Mouse (Mus musculus): ENCODE results near the gene Kpnb1.
A peak's percentile ranks its signal among the peaks of the same experiment; 100 is the strongest.

Kpnb1 gene

DNA sequence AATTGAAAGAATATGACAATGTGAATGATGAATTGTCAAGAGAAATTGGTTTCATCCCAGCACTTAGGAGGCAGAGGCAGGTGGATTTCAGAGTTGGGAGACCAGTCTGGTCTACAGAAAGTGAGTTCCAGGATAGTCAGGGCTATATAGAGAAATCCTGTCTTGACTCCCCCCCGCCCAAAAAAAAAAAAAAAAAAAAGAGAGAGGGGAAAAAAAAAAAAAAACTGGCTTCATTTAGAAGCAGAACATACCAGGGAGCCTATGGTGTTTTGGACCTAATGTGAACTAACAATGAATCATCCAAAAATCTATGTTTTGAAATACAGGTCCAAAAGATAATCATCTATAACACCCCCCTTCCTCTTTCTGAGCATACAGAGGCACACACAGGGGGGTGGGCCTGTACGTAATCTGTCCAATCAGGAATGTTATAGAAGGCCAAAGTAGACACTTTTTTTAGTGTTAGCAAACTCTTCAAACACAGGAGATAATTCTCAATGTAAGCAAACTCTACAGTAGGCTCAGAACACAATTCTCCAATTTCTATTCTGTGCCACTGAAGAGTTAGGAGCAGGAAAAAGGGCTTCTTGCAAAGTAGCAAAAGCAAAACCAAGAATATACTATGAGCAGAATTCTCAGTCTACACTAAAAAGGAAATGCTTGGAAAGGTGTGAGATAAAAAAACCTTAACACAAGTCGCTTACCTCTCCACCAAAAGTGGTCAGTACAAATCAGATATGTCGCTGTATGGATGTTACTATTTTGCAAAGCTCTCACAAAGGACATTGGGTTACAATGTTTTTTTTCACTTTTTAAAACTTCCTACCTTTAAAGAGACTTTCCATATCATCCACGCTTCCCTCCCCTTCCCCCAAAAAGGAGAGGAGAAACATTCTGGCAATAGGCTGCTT lies 1.7 kb downstream of the Kpnb1 start:
- no peak for DNase-seq

GRCm38 (mm10) chr11:97184875-97185274 lies 2.8 kb downstream of the Kpnb1 start:
- no peak for DNase-seq

DNA sequence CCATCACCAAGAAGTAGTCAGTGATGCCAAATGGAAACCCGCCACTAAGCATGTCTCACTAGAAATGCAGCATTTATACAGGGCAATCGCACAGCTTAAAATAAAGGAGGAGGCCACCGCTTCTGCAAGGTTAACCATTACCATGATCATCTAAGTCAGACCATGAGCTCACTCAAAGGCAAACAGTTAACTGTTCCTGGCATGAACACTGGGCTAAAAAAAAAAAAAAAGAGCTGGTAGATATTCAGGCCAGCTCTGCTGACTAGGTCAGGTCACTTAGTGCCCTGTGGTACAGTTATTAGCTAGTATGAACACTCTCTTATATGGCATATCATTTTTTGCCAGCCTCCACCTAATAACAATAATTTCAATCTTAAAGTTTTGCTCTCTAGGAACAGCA lies 5.2 kb downstream of the Kpnb1 start:
- DNase-seq, result peak; percentile 34

- no peak for DNase-seq
These were observed 6.6 kb downstream of the Kpnb1 start for GRCm38 (mm10) chr11:97181061-97181460.

- no peak for DNase-seq
These were observed 9.5 kb downstream of the Kpnb1 start for GRCm38 (mm10) chr11:97178198-97178597.

DNA sequence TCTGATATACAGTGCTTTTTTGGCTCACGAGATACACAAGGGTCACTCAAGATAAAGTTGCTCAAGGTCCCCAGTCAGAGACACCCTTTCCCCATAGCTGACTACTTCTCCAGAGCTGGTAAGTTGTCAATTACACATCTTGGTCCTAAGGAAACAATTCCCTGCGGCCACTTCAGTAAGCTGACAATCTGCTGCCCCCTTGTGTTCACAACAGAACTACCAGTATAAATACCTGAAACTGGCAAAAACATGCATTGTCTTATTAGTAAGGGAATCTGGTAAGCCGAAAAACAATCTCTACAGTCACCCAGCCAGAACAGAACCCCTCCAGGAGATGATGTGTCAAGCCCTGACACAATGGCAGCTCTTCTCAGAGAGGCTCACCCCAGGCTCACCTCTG lies 10.8 kb downstream of the Kpnb1 start:
- no peak for DNase-seq

DNA sequence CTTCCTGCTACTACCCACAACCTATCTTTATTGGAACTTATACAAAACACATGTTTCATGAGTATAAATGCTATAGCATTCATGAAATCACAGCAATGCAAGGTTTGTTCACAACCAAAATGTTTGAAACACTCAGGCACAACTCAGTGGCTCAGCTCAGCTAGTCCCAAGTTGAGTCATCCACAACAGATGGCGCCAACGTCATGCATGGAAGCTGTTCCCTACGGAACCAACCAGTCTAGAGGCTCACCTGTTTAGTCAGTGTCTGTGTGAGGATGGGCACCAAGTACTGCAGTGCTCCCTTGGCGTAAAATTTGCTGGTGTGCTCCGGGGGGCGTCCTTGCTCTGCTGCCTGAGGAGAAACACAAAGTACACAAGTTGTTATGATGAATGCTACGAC lies 12.2 kb downstream of the Kpnb1 start:
- no peak for DNase-seq

DNA sequence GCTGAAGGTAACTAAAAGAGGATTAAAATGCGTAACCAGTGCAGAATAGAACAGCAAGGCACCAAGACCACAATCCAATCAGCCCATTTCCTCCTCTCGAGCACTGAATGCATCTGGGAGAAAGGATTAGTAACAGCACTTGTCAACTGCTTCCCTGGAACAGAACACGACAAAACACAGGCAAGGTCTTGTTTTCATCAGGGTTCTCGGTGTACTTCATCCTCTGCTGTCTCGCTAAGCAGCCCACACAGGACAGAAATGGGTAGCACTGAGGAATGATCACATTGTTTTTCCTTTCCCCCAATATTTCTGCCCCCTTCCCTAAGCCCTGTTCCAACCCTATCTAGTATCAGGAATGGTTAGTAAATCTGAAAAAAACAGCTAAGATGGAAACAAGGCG lies 27.3 kb downstream of the Kpnb1 start:
- no peak for DNase-seq

DNA sequence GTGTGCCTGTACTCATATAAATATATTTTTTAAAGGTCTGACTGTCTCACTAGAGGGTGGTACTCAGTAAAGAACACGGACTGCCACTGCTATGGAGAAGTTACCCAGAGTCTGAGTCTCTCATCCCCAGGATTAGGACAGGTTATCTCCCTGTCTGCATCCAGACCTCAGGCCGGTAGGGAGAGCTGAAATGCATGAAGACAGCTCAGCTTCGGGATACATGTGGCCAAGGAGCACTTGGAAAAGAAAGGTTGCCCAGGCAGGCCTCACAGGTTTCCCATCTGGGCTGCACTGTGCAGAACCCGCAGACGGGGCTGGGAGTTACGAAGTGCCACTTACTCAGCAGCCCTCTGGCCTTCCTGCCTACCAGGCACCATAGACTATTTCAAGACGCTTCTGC lies 30.7 kb downstream of the Kpnb1 start:
- DNase-seq, result no peak

GRCm38 (mm10) chr11:97152662-97153287 lies 34.9 kb downstream of the Kpnb1 start:
- DNase-seq, result no peak

DNA sequence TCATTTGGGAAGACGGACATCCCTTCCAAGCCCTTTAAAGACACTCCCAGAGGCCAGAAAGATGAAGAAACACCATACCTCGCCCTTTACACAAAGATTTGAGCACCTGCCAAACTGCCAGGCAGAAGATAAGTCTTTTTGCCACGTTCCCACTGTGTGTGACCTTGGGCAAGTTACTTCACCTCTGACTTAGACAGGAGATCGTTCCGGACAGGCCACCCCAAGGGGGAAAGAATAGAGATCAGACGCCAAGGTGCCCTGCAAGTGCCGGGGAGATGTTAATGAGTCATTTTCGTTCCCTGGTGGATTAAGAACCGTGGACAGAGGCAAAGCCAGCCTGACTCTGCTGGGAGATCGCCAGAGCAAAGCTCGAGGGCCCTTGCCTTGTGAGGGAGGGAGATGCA lies 35.7 kb downstream of the Kpnb1 start:
- peak; percentile 30 for DNase-seq

DNA sequence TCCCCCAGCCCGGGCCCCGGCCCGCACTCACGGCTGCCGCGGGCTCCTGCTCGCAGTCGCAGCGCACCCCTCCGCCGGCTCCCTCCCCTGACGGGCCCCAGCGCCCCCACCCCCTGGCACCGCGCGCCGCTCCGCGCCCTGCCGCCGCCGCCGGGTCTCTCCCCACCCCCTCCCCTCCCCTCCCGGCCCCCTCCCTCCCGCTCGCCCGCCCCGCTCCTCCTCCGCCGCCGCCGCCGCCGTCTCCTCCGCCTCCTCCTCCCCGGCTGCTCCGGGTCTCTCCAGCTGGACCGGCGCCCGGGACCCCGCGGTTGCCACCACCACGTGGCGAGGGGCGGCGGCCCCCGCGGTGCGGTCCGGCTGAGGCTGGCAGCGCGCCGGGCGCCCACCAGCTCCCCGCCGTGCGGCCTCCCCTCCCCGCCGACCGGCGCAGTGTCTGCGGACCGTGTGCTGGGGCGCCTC lies 36.3 kb downstream of the Kpnb1 start, which contains the start of gene Tbkbp1:
Tbkbp1 (minus strand) TSS at position 153 of the 459 bp plus-strand sequence.
- DNase-seq, result no peak

GRCm38 (mm10) chr11:97150411-97151330 lies 37.0 kb downstream of the Kpnb1 start:
- DNase-seq, result peak; percentile 30

- DNase-seq, result peak; percentile 80
These were observed 37.7 kb downstream of the Kpnb1 start for GRCm38 (mm10) chr11:97149995-97150410.

GRCm38 (mm10) chr11:97149026-97149425 lies 38.7 kb downstream of the Kpnb1 start:
- no peak for DNase-seq

DNA sequence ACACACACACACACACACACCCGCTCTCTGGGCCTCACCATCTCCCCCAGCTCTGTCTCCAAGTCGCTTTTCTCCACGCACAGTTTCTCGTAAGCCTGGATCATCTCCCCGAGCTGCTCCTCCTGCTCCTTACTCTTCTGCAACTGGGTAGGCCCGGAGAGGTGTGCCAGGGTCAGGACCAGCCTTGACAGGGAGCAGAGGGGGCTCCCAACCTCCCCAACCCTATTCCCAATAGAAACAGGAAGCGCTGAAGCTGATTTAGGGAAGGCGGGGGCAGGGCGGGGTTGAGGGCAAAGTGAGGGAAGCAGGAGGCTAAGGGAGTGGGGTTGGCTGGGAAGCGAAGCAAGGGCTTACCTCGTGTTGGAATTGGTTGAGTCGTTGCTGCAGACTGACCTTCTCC lies 39.1 kb downstream of the Kpnb1 start:
- no peak for DNase-seq

DNA sequence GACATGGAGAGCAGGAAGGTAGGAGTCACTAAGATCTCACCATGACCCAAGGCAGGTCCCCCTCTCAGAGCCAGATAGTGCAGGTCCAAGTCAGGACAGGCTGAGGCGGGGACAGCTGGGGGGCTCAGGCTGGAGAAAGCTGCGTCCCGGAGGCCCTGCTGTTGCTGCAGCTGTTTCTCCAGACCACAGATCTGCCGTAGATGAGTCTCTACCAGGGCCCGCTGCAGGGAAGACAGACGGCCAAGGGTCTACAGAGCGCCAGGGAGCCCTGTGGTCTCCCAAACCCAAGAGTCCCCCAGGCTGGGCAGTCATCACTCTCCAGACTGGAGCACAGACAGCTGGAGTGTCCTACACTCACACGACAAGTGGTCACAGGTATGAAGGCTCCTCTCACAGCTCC lies 40.3 kb downstream of the Kpnb1 start:
- DNase-seq, result no peak

DNA sequence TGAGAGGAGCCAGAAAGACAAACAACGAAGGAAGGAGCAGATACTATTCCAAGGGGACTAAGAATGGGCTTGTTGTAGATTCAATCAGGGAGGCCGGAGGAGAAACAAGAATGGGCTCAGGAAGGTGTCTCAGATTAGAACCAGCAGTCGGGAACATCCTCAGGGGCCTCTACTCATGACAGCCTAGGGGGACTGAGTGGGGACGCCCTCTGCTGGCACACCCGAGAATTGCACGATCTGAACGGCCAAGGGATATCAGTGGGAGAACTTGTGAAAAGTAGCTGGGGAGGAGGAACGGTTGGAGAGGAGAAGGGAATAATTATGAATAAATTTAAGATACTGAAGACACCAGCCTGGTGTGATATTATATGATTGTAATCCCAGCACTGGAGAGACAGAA lies 41.0 kb downstream of the Kpnb1 start:
- peak; percentile 44 for DNase-seq

- DNase-seq, result no peak
These were observed 41.7 kb downstream of the Kpnb1 start for GRCm38 (mm10) chr11:97145951-97146350.

DNA sequence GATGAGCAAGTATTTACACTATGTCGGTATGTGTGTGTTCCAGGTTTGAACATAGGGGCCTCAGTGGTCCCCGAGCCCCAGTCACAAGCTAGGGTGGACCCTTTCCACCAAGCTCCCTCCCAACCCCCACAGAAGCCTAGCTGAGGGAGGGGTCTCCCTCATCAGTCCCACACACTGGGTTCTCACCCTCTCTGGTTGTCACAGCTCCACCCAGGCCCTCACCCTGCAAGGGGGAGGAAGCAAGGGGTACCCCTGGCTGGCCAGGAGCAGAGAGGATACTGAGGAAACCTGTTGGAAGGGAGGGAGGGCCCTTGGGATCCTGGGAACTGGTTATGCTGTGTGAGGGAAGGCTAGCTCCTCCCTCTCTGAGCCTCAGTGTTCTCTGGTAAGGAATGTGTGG lies 42.4 kb downstream of the Kpnb1 start:
- no peak for DNase-seq

GRCm38 (mm10) chr11:97143196-97143900 lies 44.3 kb downstream of the Kpnb1 start:
- no peak for DNase-seq

DNA sequence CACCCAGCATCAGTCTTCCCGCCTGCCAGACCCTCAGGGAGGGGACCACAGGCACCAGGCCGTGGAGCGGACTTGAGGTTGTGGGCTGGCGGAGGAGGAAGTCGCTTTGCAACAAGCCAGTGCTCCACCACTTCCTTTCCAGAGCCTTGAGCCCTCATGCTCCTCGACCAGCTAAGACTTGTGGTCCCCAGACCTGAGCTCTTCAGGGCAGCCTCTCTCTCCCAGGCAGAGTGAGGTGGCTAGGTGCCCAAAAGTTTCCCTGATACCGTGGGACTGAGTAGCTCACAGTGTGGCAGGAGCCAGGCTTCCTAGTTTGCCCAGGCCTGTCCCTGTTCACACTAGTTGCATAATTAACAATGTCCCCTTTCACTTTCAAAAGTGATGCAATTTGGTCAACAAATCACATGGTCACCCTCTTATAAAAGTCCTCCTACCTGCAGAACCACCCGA lies 45.5 kb downstream of the Kpnb1 start:
- no peak for DNase-seq
